Mouse (Mus musculus): Measurements from ENCODE around the gene Hsdl1. TPM values are rescaled to one million over a fixed set of nuclear protein-coding genes. Genes with fewer than 3 reads are reported as not detected.

Gene Hsdl1
- total RNA-seq, 2 experiments from 2014 or later: 49.3 to 54.0 TPM

- peak; percentile 74 to 88 for DNase-seq (ENCODE audit: low spot score in 2 of 2)
Measured at GRCm38 (mm10) chr8:119531973-119532372, 43.0 kb downstream of the Hsdl1 start.

- no peak for DNase-seq (ENCODE audit: low spot score in 2 of 2)
Measured at GRCm38 (mm10) chr8:119531397-119531796, 43.6 kb downstream of the Hsdl1 start.

GRCm38 (mm10) chr8:119530937-119531336 is 44.0 kb downstream of the Hsdl1 start:
- no peak for DNase-seq (ENCODE audit: low spot score in 2 of 2)

- no peak for DNase-seq (ENCODE audit: low spot score in 2 of 2)
Measured at GRCm38 (mm10) chr8:119528762-119529161, 46.2 kb downstream of the Hsdl1 start.

- no peak for DNase-seq (ENCODE audit: low spot score in 2 of 2)
Measured at GRCm38 (mm10) chr8:119520102-119520501, 54.9 kb downstream of the Hsdl1 start.

GRCm38 (mm10) chr8:119516674-119517073 is 58.3 kb downstream of the Hsdl1 start:
- no peak for DNase-seq (ENCODE audit: low spot score in 2 of 2)

GRCm38 (mm10) chr8:119515767-119516166 is 59.2 kb downstream of the Hsdl1 start:
- no peak for DNase-seq (ENCODE audit: low spot score in 2 of 2)

GRCm38 (mm10) chr8:119514940-119515339 is 60.0 kb downstream of the Hsdl1 start:
- DNase-seq (ENCODE audit: low spot score in 2 of 2): no peak

- DNase-seq (ENCODE audit: low spot score in 2 of 2): no peak
Measured at GRCm38 (mm10) chr8:119513405-119513804, 61.6 kb downstream of the Hsdl1 start.

Other genes with a start within 250 kb of the Hsdl1 start
- gene Hsbp1, start 230.7 kb downstream of the Hsdl1 start, total RNA-seq (2021): 100 to 1,000 TPM; 317 to 341 TPM
- 10 to 100 TPM; 28.2 to 28.7 TPM for gene Mlycd, start 180.3 kb downstream of the Hsdl1 start, total RNA-seq (2021)
- under 1 TPM; 0.58 to 0.67 TPM for gene Osgin1, start 141.1 kb downstream of the Hsdl1 start, total RNA-seq (2021)
- 100 to 1,000 TPM; 124 to 125 TPM for gene Necab2, start 128.5 kb downstream of the Hsdl1 start, total RNA-seq (2021)
- under 1 TPM; 0.17 to 0.20 TPM for gene Slc38a8, start 73.5 kb downstream of the Hsdl1 start, total RNA-seq (2021)
- 10 to 100 TPM; 68.3 to 74.0 TPM for gene Mbtps1, start 16.4 kb downstream of the Hsdl1 start, total RNA-seq (2021)
- under 1 TPM; 0.25 to 0.32 TPM for gene Dnaaf1, start 52 bp upstream of the Hsdl1 start, total RNA-seq (2021)
- gene Taf1c, start 30.0 kb upstream of the Hsdl1 start, total RNA-seq (2021): 10 to 100 TPM; 11.3 TPM
- under 1 TPM; 0.18 to 0.42 TPM for gene Adad2, start 37.6 kb upstream of the Hsdl1 start, total RNA-seq (2021)
- 1 to 10 TPM; 3.1 to 3.2 TPM for gene Kcng4, start 60.5 kb upstream of the Hsdl1 start, total RNA-seq (2021)
- gene Wfdc1, start 91.2 kb upstream of the Hsdl1 start, total RNA-seq (2021): 1 to 10 TPM; 6.8 to 7.7 TPM
- 1 to 10 TPM; 1.6 to 2.2 TPM for gene Atp2c2, start 124.8 kb upstream of the Hsdl1 start, total RNA-seq (2021)
- 10 to 100 TPM; 13.8 to 15.1 TPM for gene Tldc1, start 203.2 kb upstream of the Hsdl1 start, total RNA-seq (2021)